ENCODE assay signal across 22 mouse cellular contexts in genomic region chr12:13699858-13700257, GRCm38 (mm10).
"Had no signal": no experiment of that assay in that cellular context is flagged by ENCODE, and none has a peak within 500 bp of the region (broad histone marks: within the 10 kb centered on the region; RNA-seq: fewer than 3 reads in every experiment).

No protein-coding gene starts in this region.

- ATAC-seq: hindbrain, postnatal 0 days; intestine, embryonic 16.5 days; liver, embryonic 12.5 days had no signal

- H3K36me3 ChIP-seq: heart, embryonic 13.5 days; heart, embryonic 15.5 days; hindbrain, embryonic 13.5 days; hindbrain, embryonic 15.5 days; kidney, embryonic 15.5 days; limb, embryonic 13.5 days; limb, embryonic 15.5 days; liver, embryonic 12.5 days had no signal

- H3K27ac ChIP-seq: heart, adult 2 months; heart, embryonic 13.5 days; heart, embryonic 15.5 days; hindbrain, embryonic 13.5 days; hindbrain, embryonic 15.5 days; hindbrain, postnatal 0 days; kidney, embryonic 15.5 days; limb, embryonic 13.5 days; limb, embryonic 15.5 days; liver, embryonic 12.5 days; liver, embryonic 14.5 days had no signal

- H3K9ac ChIP-seq: heart, embryonic 13.5 days; heart, embryonic 15.5 days; hindbrain, embryonic 13.5 days; hindbrain, embryonic 15.5 days; kidney, embryonic 15.5 days; limb, embryonic 13.5 days; limb, embryonic 15.5 days; liver, embryonic 12.5 days; liver, embryonic 14.5 days had no signal

- H3K4me1 ChIP-seq: hindbrain, embryonic 13.5 days; hindbrain, embryonic 15.5 days; kidney, embryonic 15.5 days; limb, embryonic 13.5 days; limb, embryonic 15.5 days; liver, embryonic 12.5 days had no signal

- H3K4me2 ChIP-seq: heart, embryonic 11.5 days; heart, embryonic 13.5 days; heart, embryonic 15.5 days; hindbrain, embryonic 13.5 days; hindbrain, embryonic 15.5 days; kidney, embryonic 15.5 days; limb, embryonic 13.5 days; limb, embryonic 15.5 days; liver, embryonic 12.5 days had no signal

- DNase-seq: gastrocnemius, postnatal 14 days; gastrocnemius, postnatal 36 days; heart, adult 11 months; heart, adult 2 months; heart, postnatal 14 days; heart, postnatal 36 days; kidney, postnatal 36 days; layer of hippocampus, adult 9-11 months; layer of hippocampus, postnatal 36 days; left cerebral cortex, postnatal 4 days had no signal

- H3K4me3 ChIP-seq: heart, adult 2 months; heart, embryonic 13.5 days; heart, embryonic 15.5 days; hindbrain, embryonic 13.5 days; hindbrain, embryonic 15.5 days; kidney, embryonic 15.5 days; limb, embryonic 13.5 days; limb, embryonic 15.5 days; liver, embryonic 12.5 days had no signal

- H3K9me3 ChIP-seq: heart, embryonic 13.5 days; heart, embryonic 15.5 days; hindbrain, embryonic 13.5 days; hindbrain, embryonic 15.5 days; kidney, embryonic 15.5 days; limb, embryonic 13.5 days; limb, embryonic 15.5 days; liver, embryonic 12.5 days had no signal

- H3K27me3 ChIP-seq: heart, embryonic 13.5 days; heart, embryonic 15.5 days; hindbrain, embryonic 13.5 days; hindbrain, embryonic 15.5 days; kidney, embryonic 15.5 days; limb, embryonic 13.5 days; limb, embryonic 15.5 days; liver, embryonic 12.5 days had no signal
